Mouse (Mus musculus): ENCODE measurements around the gene Tmem131.

GRCm38 (mm10) chr1:36877126-36877525 lies 66.3 kb downstream of the Tmem131 start:
- no peak for TF ChIP-seq CTCF (IDR thresholded peaks at IDR 0.05; ENCODE audit: low read depth, low read length)
- no peak for TF ChIP-seq EP300 (IDR thresholded peaks at IDR 0.05; ENCODE audit: insufficient read depth, low read depth, low read length)
- TF ChIP-seq POLR2A (IDR thresholded peaks at IDR 0.05; ENCODE audit: insufficient read depth, low read length) = no peak
